Mouse (Mus musculus) embryonic facial prominence, embryonic 11.5 days (tissue): ENCODE measurements at regions not wholly inside any gene's neighbourhood (a gene's known extent, or its start where the extent isn't known, plus 50 kb on each side); places are given as distances from the start of the nearest gene placed in this dataset.

Experiments used
- ATAC-seq: fragments of 200-750 bp; cut with Nextera tagmentation; replicated peaks from 2 replicates; pipeline ENCODE4 v1.8.0; 2017; ENCODE audit warnings: low read depth; ENCODE audit not compliant: insufficient number of reproducible peaks, low FRiP score, low TSS enrichment
- DNase-seq: peaks from one replicate; pipeline ENCODE4 v3.0.0-alpha.2; 2015; ENCODE audit warnings: low spot score
- H3K27ac ChIP-seq: fragments of 300-500 bp; sonication (generic); replicated peaks from 2 replicates; pipeline ENCODE4 v1.5.1; 2014; ENCODE audit warnings: mild to moderate bottlenecking, low read depth, low read length, control low read depth
- H3K27me3 ChIP-seq: fragments of 300-500 bp; sonication (generic); 2 replicates; pipeline ENCODE4 v1.6.1; 2014; ENCODE audit warnings: mild to moderate bottlenecking, low read length, moderate library complexity, mixed read lengths; ENCODE audit not compliant: control insufficient read depth, insufficient read depth
- H3K36me3 ChIP-seq: fragments of 300-500 bp; sonication (generic); replicated peaks from 2 replicates; pipeline ENCODE4 v1.6.1; 2014; ENCODE audit warnings: low read depth, mild to moderate bottlenecking, low read length, moderate library complexity, mixed read lengths; ENCODE audit not compliant: control insufficient read depth, insufficient read depth
- H3K4me1 ChIP-seq: fragments of 300-500 bp; sonication (generic); 2 replicates; pipeline ENCODE4 v1.6.1; 2014; ENCODE audit warnings: low read length, mixed read lengths; ENCODE audit not compliant: control insufficient read depth, insufficient read depth
- H3K4me2 ChIP-seq: fragments of 300-500 bp; sonication (generic); 2 replicates; pipeline ENCODE4 v1.6.1; 2014; ENCODE audit warnings: low read depth, mild to moderate bottlenecking, control low read depth, low read length, moderate library complexity
- H3K4me3 ChIP-seq: fragments of 300-500 bp; sonication (generic); 2 replicates; pipeline ENCODE4 v1.5.1; 2014; ENCODE audit warnings: low read depth, low read length, control low read depth
- H3K9ac ChIP-seq: fragments of 300-500 bp; sonication (generic); replicated peaks from 2 replicates; pipeline ENCODE4 v1.6.1; 2014; ENCODE audit warnings: mild to moderate bottlenecking, control low read depth, low read length
- H3K9me3 ChIP-seq: fragments of 300-500 bp; sonication (generic); replicated peaks from 2 replicates; pipeline ENCODE4 v1.6.1; 2016; ENCODE audit warnings: mild to moderate bottlenecking, low read length, inconsistent platforms, mixed read lengths; ENCODE audit not compliant: control insufficient read depth
- WGBS: fragments of 180-500 bp; shearing (Covaris S2); extraction: QIAGEN DNeasy Blood & Tissue Kit; methylation state at CpG from one replicate; pipeline ENCODE4 v1.1.7; 2014; 5-methylcytosine and 5-hydroxymethylcytosine counted together

DNA sequence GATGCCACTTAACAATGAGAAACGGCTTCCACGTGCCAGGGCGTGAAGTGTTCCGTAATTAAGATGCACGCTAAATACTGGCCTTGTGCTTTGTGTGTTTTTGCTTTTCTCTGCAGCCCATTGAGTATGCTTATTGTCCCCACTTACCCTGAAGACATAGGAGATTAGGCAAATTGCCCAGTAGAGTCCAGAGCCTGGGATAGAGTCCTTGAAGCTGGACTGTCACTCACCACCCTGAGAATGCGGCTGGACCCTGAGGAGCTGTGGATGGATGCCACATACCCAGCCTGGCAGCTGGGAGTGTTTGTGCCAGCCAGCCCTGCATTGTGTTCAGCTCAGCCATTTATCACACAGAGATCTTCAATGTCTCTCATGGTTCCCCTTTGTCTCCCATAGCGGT is 195.2 kb downstream of the Abcc12 start:
- 84% methylated on average over 7 of the region's 7 CpGs for WGBS
- DNase-seq (no peak), ATAC-seq (no peak)
- no peak overlapping the region for H3K9ac ChIP-seq
- H3K4me1 ChIP-seq, result no peaks in the 10 kb centered on the region; the same call in 1 of the 2 replicates
- no peak overlapping the region for H3K4me2 ChIP-seq
- no peaks in the 10 kb centered on the region for H3K9me3 ChIP-seq
- H3K27ac ChIP-seq, result no peak overlapping the region
- H3K27me3 ChIP-seq, result no peaks in the 10 kb centered on the region
- H3K4me3 ChIP-seq, result no peak overlapping the region
- H3K36me3 ChIP-seq, result no peaks in the 10 kb centered on the region

DNA sequence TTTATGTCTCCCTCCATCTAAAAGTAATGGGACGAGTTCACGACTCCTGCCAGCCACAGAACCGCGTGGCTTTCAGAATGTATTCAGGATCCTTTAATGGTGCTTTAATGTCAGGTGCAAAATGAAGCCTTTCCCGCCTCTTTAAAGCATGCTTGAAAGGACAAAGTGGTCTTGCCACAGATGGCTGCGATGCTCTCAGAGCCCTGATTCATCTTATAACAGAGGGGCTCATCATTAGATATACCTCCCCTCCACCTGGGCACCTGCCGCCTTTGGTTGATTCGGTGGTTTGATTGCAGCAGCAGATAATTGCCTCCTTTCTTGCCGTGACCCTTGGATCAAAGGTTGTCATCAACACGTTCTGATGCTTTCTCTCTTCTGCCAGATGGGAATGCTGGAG is 198.5 kb downstream of the Abcc12 start:
- no peaks in the 10 kb centered on the region for H3K27me3 ChIP-seq
- no peak overlapping the region for H3K4me3 ChIP-seq
- no peaks in the 10 kb centered on the region for H3K36me3 ChIP-seq
- H3K9me3 ChIP-seq, result no peaks in the 10 kb centered on the region
- H3K4me1 ChIP-seq, result no peaks in the 10 kb centered on the region
- ATAC-seq (no peak), DNase-seq (no peak)
- no peak overlapping the region for H3K27ac ChIP-seq
- 79% methylated on average over 10 of the region's 10 CpGs for WGBS
- H3K4me2 ChIP-seq, result no peak overlapping the region
- H3K9ac ChIP-seq, result no peak overlapping the region

DNA sequence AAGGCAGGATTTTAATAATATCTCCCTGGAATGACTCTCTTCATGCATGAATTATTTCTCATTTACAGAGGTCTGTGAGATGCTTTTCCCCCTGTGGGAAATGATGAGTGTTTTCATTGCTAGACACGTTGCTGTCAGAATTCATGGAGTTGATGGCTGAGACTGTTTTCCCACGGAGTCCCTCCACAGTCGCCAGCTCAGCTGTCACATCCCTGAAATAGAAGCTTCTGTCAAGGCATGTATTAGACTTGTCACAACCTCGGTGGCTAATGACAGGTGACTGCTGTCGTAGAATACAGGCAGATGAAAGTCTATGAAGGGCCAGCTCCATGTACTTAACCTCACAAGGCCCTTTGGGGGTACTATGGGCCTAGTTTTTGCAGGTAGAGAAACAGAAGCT is 212.4 kb downstream of the Abcc12 start:
- no peak overlapping the region for H3K4me3 ChIP-seq
- H3K36me3 ChIP-seq, result no peaks in the 10 kb centered on the region
- WGBS, result 70% methylated on average over 5 of the region's 5 CpGs
- no peak for ATAC-seq
- no peaks in the 10 kb centered on the region for H3K27me3 ChIP-seq
- H3K9ac ChIP-seq, result no peak overlapping the region
- no peak for DNase-seq
- H3K9me3 ChIP-seq, result no peaks in the 10 kb centered on the region
- H3K4me2 ChIP-seq, result no peak overlapping the region
- H3K4me1 ChIP-seq, result no peaks in the 10 kb centered on the region
- no peak overlapping the region for H3K27ac ChIP-seq

DNA sequence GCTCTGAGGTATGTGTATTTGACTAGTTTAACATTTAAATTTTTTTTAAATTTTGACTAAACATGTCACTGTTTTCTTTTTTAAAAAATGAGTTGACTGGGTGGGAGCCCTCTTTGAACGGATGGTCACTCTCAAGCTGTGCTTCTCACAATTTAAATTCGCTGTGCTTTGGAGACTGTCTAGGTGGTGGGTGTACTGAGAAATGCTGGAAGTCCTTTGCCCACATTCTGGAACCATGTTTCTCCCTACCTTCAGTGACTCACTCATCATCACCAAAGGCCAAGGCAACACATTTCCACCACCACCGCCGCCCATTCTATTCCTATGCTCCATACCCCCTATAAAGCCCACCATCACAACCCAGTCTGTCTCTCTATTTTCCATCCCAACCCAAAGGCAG is 213.8 kb downstream of the Abcc12 start:
- Histone ChIP-seq H3K9me3 (no peaks in the 10 kb centered on the region), H3K27me3 (no peaks in the 10 kb centered on the region), H3K36me3 (no peaks in the 10 kb centered on the region), H3K4me1 (no peaks in the 10 kb centered on the region), H3K27ac (no peak overlapping the region), H3K4me2 (no peak overlapping the region), H3K9ac (no peak overlapping the region), H3K4me3 (no peak overlapping the region)
- no peak for ATAC-seq
- 91% methylated on average over 4 of the region's 4 CpGs for WGBS
- no peak for DNase-seq

DNA sequence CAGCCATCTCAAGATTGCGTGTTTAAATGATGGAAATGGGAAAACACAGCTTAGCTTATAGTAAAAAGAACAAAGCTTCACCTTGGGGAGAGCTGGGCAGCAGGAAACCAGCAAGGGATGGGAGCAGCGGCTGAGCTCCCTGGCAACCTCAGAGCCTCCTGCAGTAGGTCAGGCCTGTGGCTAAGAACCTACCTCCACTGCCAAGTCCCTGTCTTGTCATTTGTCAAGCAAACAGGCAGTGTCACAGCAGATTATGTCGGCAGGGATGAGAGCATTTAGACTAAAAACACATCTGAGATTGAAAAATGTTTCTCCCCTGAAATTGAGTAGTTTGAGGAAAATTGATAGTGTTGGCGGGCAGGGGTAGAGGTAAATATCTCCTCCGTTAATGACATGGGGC is 214.8 kb downstream of the Abcc12 start:
- Histone ChIP-seq H3K9ac (no peak overlapping the region), H3K4me3 (no peak overlapping the region), H3K27ac (no peak overlapping the region), H3K27me3 (no peaks in the 10 kb centered on the region), H3K4me2 (no peak overlapping the region), H3K9me3 (no peaks in the 10 kb centered on the region), H3K4me1 (no peaks in the 10 kb centered on the region), H3K36me3 (no peaks in the 10 kb centered on the region)
- ATAC-seq (no peak), DNase-seq (no peak)
- 85% methylated on average over 5 of the region's 5 CpGs for WGBS

DNA sequence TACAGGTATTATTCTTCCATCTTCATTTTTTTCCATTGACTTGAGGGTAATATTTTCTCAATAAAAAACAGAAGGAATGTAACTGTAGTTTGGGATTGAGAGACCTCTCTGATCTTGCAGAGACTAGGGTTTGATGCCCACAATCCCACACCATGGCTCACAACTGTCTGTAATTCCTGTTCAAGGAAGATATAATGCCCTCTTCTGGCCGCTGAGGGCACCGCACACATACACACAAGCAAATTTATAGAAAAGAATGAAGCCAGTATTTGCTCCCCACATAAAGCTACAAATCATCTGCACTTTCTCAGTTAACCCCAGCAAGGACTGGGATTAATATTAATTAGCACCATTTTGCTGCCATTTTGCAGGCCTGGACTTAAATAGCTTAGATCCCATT is 215.6 kb downstream of the Abcc12 start:
- ATAC-seq, result no peak
- Histone ChIP-seq H3K4me2 (no peak overlapping the region), H3K4me3 (no peak overlapping the region), H3K9ac (no peak overlapping the region), H3K27ac (no peak overlapping the region), H3K4me1 (no peaks in the 10 kb centered on the region), H3K27me3 (no peaks in the 10 kb centered on the region), H3K36me3 (no peaks in the 10 kb centered on the region), H3K9me3 (no peaks in the 10 kb centered on the region)
- peak; percentile 11 for DNase-seq
- 52% methylated on average over 2 of the region's 2 CpGs for WGBS

DNA sequence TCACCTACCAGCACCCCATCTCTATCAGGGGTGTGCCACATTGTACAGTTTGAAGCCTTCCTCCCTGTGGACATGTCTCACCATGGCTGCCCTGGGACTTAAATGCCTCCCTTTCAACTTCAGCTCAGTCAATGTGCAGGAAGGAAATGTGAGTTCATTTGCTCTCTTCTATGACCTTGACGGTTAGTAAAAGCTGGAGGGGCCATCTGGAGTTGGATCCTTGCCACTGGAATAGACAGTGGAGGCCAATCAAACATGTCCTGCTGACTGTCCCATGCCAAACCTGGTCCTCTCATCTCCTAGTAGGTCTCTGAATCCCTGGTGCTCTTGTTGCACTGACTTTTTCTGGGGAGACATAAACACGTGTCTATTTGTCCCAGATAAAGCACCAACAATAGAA is 220.2 kb downstream of the Abcc12 start:
- Histone ChIP-seq H3K27me3 (no peaks in the 10 kb centered on the region), H3K36me3 (no peaks in the 10 kb centered on the region), H3K9me3 (no peaks in the 10 kb centered on the region), H3K4me3 (no peak overlapping the region), H3K9ac (no peak overlapping the region), H3K4me2 (no peak overlapping the region), H3K27ac (no peak overlapping the region), H3K4me1 (no peaks in the 10 kb centered on the region)
- 74% methylated on average over 2 of the region's 2 CpGs for WGBS
- ATAC-seq (no peak), DNase-seq (no peak)

DNA sequence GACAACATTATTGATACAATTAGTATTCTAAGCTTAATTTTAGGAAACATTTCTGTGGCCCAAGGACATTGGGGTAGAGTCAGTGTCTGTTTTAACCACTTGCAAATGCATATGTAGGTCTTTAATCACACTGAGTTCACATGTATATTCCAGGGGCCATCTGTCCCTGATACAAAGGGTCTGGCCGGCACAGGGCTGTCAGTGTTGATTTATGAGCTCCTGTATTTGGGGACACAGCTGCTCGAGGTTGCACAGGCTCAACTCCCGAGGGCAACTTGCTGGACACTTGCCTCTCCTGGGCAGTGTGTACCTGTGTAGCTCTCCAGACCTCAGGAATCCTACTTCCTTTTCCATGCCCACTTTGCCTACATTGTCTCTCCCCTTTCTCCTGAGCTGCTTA is 221.0 kb downstream of the Abcc12 start:
- Histone ChIP-seq H3K36me3 (no peaks in the 10 kb centered on the region), H3K9ac (no peak overlapping the region), H3K4me1 (no peaks in the 10 kb centered on the region), H3K4me2 (no peak overlapping the region), H3K4me3 (no peak overlapping the region), H3K9me3 (no peaks in the 10 kb centered on the region), H3K27me3 (no peaks in the 10 kb centered on the region), H3K27ac (no peak overlapping the region)
- no peak for ATAC-seq
- WGBS, result 57% methylated on average over 3 of the region's 3 CpGs
- no peak for DNase-seq

DNA sequence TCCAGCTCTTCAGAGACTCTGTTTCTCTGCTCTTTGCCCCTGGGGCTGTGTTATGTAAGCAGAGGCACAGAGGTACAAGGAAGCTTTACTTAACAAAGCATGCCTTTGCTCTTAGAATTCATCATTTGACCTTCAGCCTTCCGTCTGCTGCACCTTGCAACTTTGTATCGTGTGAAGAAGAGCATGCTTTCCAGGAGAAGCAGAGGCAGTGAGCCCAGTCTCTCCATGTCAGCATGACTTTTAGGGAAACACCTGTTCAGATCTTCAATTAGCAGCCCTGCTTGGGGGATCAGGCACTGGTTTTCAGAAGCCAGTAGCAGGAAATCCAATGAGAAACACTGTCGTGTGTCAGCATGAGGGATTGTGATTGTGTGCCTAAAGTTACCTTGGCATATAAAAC is 226.7 kb downstream of the Abcc12 start:
- no peak for ATAC-seq
- 72% methylated on average over 3 of the region's 3 CpGs for WGBS
- no peaks in the 10 kb centered on the region for H3K36me3 ChIP-seq
- no peaks in the 10 kb centered on the region for H3K9me3 ChIP-seq
- no peak overlapping the region for H3K4me2 ChIP-seq
- H3K4me1 ChIP-seq, result no peaks in the 10 kb centered on the region
- no peak overlapping the region for H3K27ac ChIP-seq
- H3K9ac ChIP-seq, result no peak overlapping the region
- H3K4me3 ChIP-seq, result no peak overlapping the region
- no peak for DNase-seq
- H3K27me3 ChIP-seq, result no peaks in the 10 kb centered on the region
